Mouse (Mus musculus): Measurements from ENCODE around the gene Kat2a.

DNA sequence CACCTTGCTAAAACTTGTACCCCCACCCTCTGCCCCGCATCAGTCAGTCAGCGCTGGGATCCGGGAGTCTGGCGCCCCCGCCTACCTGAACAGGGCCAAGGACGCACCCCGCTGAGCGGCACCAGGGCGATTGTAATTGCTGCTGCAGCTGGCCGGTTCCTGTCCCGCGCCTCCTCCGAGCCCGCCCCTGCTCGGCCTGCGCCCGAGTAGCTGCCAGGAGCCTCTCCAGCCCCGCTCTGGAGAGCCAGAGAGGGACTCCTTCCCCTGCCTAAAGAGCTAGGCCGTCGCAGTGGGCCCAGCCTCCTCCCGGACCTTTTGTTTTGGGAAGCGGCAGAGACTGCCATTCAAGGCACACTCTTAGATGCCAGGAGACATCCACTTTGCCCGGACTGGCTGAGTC is 39.1 kb downstream of the Kat2a start:
- no peak for TF ChIP-seq POLR2A (IDR thresholded peaks at IDR 0.05; ENCODE audit: insufficient read length, low read depth)
- TF ChIP-seq REST (IDR thresholded peaks at IDR 0.05; ENCODE audit: insufficient read depth, insufficient read length) = no peak
- no peak for TF ChIP-seq CEBPB (IDR thresholded peaks at IDR 0.05; ENCODE audit: insufficient read depth, poor library complexity, severe bottlenecking)
- no peak for TF ChIP-seq E2F4 (IDR thresholded peaks at IDR 0.05; ENCODE audit: insufficient read depth)
- TF ChIP-seq MAX (IDR thresholded peaks at IDR 0.05; ENCODE audit: low read depth) = no peak
- no peak for TF ChIP-seq TCF12 (IDR thresholded peaks at IDR 0.05; ENCODE audit: insufficient read depth, poor library complexity, severe bottlenecking)
- no peak for TF ChIP-seq MYOG (IDR thresholded peaks at IDR 0.05; ENCODE audit: control insufficient read depth in 1 of 3, insufficient read depth in 1 of 3, insufficient read length in 2 of 3, low read depth in 2 of 3)
- no peak for TF ChIP-seq TCF3 (IDR thresholded peaks at IDR 0.05; ENCODE audit: insufficient read length, low read depth)

Data from myocyte (in vitro differentiated cells).